Mouse (Mus musculus): ENCODE measurements at regions not wholly inside any gene's neighbourhood (a gene's known extent, or its start where the extent isn't known, plus 50 kb on each side); places are given as distances from the start of the nearest gene placed in this dataset.

DNA sequence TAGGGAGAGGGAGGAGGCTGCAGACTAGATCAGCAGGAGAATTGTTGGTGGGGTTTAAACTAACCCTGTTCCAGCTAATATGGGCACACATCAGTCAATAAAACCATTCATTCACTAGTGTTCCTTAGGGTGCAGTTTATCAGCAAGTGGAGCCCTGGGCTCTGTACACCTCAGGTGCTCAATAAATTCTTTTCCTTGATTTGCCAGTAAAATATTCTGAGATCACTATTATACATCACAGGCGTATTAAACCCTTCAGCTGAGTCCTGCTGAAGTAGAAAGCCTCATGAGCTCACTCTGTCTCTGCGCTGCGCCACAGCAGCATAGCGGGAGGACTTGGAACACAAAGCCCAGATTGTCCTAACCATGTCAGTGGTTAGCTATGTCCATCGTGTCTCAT is 389.3 kb downstream of the Hs3st3b1 start:
- DNase-seq (ENCODE audit: low spot score in 2 of 2), result no peak
- intact Hi-C loops (cut with DNase I), result no loop called here

DNA sequence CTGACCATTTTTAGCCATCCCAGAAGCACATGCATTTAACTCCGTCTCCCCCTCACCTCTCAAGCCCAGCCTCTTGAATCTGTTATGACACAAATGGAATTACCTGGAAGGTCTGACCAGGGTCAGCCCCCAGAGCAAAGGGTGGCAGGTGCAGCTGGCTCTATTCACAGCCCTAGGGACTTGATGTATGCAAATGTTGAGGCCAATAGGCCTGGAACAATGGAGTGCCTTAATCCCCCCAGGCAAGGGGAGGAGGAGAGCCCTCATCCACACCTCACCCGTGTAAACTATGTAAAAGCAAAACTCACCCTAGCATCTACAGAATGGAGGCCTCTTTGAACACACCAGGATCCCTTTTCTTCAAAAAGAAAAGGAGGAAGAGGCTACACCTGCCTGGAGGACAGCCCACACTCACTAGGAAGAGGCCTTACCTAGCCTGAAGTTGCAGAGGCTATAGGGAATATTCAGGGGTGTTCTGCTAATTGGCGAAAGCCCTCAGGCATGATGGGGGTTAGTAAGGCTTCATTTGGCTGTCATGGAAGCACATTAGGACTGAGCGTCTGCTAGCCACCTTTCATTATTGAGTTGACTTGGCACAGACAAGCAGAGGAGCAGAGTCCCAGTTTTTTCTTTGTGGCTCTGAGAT is 388.4 kb downstream of the Hs3st3b1 start:
- no peak for DNase-seq (ENCODE audit: low spot score in 2 of 2)
- intact Hi-C loops (cut with DNase I), result no loop called here

DNA sequence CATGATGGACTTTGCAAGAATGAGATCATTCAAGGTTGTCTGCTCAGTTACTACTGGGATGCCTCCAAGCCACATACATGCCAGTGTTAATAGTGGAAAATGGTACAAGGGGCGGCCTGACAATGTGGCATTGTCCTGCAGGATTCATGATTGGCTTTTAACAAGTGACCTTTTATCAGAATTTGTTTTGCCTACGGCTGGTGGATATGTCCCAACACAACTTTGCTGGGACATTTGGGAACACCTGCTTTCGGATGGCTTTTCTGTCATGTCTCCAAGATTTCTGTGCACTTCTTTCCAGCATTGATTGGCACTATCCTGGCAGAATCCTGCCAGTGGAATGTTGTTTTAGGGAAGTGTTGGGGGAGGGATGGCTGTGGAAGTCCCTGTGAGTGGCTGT is 384.4 kb downstream of the Hs3st3b1 start:
- no peak for DNase-seq (ENCODE audit: low spot score in 2 of 2)
- intact Hi-C loops (cut with DNase I), result no loop called here

DNA sequence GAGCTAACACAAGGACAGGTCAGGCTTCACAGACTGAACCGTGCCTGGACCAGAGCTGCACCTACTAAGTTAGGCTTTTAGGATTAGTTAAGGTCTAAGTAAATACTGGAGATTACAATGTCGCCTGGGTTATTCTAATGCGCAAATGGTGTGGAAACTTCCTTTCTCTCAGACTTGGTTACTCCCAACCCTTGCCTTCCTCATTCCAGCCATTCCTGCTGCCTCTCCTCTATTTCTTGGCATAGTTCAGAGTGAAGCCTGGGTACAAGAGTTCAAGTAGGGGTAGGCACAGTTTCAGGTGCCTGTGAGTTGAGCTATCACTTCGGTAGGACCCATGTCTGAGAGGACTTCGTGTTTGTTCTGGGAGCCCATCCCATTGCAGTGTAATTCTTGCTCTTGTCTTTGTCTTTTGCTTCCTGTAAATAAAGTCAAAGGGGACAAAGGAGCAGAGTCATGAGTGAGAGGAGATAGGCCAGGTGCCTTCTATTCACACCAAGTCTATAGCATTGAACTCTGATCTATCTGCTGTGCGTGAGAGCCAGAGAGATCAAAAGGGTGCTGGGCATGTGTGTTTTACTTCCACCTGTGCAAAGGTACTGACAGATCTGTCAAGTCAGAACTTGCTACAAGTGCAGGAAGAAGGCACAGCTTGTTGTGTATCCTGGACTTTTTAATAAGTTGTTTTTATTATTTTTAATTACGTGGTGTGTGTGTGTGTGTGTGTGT is 378.0 kb downstream of the Hs3st3b1 start:
- intact Hi-C loops (cut with DNase I), result no loop called here
- no peak for DNase-seq (ENCODE audit: low spot score in 2 of 2)

DNA sequence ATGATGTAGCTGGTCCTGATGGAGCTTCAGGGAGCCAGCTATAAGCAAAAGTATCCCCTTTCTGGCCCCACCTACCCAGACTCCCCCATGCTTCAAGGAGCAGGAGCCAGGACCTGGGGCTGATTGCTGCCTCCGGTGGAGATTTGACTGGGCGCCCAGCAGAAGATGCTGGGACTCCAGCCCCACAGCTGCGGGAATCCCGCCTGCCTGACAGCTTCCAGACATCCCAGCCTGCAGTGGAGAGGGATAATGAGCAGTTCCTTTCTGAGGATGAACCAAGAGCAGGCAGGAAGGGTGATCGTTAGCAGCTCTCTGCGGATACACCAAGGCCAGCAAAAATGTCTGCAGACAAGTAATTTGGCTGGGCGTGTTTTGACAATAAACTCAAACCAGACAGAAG is 376.6 kb downstream of the Hs3st3b1 start:
- intact Hi-C loops (cut with DNase I), result no loop called here
- no peak for DNase-seq (ENCODE audit: low spot score in 2 of 2)

DNA sequence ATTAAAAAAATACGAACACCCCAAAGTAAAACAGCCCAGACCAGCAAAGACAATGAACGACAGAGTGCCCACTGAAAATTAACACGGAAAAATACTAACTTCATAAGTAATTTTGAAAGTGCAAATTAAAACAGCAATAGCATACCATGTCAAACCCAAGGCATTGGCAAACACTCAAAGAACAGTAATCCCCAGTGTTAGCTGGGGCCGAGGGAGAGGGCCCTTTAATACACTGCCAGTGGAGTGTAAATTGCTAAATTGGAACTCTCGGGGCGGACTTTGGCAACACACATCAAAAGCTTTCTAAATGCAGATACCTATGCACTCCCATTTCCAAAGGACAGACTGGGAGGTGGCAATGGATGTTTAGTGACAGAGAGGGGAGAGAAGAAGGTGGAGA is 361.6 kb downstream of the Hs3st3b1 start:
- intact Hi-C loops (cut with DNase I), result no loop called here
- DNase-seq (ENCODE audit: low spot score in 2 of 2), result no peak

DNA sequence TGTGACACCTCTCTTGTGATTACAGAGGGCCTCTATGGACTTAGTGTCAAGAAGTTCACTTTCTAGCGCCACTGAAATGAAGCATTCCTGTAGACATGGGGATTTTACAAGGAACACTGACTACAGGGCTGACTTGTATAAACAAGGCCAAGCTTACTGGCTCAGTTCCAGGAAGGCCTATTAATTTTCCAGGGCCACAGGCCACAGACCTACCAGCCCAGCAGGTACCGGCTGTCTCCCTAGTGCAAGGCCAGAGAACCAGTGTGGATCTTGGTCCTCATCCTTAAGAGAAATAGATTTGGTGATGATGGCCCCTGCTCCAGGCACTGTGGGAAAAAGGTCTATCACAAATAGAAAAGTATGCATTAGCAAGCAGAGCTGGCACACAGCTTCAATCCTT is 359.4 kb downstream of the Hs3st3b1 start:
- DNase-seq (ENCODE audit: low spot score in 2 of 2), result no peak
- intact Hi-C loops (cut with DNase I), result no loop called here

DNA sequence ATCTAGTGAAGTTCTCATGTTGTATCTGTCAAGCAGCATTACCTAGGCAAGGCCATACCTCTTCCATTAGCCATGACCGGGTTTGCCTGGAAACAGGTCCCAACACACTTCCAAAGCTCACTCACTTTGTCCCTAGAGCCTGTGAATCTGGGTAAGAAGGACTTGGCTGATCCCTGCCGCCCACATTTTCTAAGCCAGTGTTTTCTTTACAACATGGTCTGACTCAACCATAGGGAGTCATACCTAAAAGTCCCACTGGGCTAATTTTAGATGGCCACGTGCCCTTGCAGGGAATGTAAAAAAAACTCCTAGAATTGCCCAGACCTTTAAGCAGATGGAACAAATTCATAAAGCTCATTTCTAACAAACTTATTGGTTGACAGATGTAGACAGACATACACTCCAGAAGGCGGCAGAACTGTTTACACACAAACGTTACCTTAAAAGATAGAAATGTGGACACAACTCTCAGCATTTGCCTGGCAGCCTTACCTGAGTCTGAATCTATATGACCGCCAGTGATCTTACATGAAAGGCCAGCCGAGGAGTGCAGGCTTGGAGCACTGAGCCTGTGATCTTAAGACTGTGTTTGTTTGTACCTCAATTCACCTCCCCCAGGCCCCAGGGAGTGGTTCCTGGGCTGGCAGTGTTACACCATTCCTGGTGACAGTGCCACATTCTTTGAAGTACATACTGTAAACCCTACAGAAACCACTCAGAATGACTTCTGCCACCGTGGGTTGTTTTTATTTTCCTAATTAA is 356.4 kb downstream of the Hs3st3b1 start:
- intact Hi-C loops (cut with DNase I), result no loop called here
- DNase-seq (ENCODE audit: low spot score in 2 of 2), result peak in 1 of 2 experiments; percentile 43

DNA sequence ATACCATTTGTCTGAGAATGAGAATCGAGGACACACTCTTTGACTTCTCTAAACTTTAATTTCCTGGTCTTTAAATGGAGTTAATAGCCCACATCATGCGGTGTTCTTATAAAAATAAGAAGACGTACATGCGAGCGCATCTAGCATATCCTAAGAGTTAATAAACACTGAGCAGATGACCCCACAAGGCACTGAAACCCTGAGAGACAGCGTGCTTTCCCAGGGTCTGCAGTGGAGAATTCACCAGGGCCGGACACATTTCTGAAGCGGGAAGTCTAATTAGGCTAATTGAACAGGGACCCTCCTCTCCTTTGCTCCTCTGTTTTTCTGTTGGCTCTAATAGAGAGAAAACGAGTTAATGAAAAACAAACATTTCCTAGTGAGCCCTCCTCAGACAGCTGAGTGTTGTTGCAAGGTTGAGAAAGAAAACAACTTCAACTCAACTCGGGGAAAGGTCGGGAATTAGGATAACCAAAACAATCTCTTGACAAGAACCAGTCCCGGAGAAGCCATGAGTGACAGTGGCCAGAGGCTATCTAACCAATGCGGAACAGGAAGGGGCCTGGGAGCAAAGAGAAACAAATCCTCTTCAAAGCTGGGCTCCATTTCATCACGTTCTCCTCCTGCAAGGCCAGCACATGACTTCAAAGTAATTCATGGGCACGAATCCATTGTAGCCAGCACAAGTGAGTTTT is 352.2 kb downstream of the Hs3st3b1 start:
- intact Hi-C loops (cut with DNase I), result no loop called here
- no peak for DNase-seq (ENCODE audit: low spot score in 2 of 2)

DNA sequence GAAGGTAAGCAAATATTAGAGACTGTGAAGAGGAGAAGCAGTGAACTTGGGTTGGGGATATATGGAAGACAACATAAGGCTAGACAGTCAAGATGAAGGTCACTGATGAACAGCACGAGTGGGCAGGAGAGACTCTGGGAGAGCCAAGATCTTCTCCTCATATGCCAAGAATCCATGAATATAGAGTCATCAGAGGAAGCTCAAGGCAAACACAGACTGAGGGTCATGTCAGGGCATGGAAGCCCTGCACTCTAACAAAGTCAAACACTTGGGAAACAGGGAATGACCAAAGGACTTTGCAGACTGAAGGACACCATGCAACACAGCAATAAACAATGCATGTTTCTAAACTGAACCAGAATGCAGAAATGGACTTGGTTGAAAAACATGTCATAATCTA is 351.4 kb downstream of the Hs3st3b1 start:
- intact Hi-C loops (cut with DNase I), result no loop called here

DNA sequence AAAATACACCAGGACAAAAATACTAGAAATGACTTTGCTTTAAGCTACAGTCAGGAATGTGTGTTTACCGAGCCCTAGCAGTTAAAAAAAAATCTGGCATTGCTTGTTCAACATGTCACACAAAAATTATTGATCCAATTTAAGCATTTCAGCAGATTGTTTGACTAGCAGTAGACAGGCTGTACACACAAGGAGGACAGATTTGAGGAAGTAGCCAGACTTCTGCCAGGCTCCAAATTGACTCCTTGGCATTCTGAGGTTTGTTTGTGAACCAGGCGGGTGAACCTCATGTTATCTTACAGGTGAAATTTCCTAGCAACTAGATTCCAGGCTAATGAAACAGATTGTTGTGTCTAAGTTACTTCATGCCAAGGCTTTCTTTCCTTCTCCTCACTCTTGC is 348.8 kb downstream of the Hs3st3b1 start:
- no peak for DNase-seq (ENCODE audit: low spot score in 2 of 2)
- intact Hi-C loops (cut with DNase I), result no loop called here

More for the DNA sequence above, 351.4 kb downstream of the Hs3st3b1 start:
- no peak for DNase-seq (ENCODE audit: low spot score in 2 of 2)

DNA sequence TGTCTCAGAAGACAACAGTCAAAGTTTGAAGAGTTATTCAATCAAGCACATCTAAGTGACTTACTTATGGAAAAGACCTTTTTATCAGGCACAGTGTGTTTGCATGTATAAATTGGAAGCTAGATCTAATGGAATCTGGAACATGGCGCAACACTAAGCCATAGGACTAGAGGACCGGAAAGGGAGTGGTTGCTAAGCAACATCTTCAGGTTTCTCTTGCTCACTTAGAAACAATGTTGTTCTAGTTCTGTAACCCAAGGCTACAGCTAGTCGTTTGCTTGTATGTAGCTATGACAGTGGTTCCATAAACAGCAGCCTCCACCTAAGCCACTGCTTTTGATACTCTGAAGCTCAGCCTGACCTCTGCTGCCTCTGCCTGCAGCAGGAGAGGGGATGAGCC is 338.8 kb downstream of the Hs3st3b1 start:
- no peak for DNase-seq (ENCODE audit: low spot score in 2 of 2)
- intact Hi-C loops (cut with DNase I), result no loop called here

DNA sequence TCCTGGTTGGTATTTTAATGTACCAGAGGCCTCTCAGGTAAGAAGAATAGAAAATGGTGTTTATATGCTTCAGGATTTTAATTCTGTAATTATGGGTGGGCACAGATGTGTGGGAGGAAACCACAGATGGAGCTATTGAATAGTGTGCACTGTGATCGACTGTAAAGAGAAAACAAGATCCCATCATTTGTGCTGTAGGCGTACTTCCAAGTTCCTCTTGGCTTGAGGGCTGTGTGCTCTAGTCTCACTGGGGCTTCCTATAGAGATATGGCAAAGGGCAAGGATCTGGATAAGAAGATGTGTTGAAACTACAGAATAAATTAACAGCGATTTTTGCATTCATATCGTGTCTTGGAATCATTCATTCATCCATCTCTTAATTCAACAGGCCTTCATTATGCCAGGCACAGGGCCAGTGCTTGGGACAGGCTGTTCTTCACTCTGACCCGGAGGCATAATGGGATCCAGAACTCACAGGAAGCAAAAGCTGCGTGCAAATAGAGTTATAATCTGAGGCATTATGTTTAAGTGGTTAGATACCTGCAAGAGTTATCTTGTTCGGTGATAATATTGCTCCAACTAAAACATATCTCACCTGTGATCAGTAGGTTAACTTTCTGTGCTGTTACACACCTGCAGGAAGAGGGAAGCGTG is 336.7 kb downstream of the Hs3st3b1 start:
- intact Hi-C loops (cut with DNase I), result no loop called here
- no peak for DNase-seq (ENCODE audit: low spot score in 2 of 2)

DNA sequence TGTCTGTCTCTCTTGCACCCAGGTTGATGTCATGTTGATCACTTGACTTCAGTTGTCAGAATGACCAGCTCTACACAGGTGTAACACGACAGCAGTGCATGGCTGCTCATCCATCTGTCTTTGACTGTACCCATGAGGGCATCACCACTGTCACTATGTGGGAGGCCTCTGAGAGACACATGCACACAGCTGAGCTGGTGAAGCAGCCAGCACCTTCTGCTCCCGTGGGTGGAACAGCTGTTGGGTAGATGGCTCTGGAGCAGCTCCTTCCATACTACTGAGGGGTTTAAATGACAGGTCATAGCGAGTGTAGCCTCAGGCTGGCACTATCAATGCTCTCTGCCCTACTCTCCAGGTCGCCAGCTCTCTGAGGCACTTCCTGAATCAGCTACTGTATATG is 301.9 kb downstream of the Hs3st3b1 start:
- intact Hi-C loops (cut with DNase I), result no loop called here
- DNase-seq (ENCODE audit: low spot score in 2 of 2), result no peak

DNA sequence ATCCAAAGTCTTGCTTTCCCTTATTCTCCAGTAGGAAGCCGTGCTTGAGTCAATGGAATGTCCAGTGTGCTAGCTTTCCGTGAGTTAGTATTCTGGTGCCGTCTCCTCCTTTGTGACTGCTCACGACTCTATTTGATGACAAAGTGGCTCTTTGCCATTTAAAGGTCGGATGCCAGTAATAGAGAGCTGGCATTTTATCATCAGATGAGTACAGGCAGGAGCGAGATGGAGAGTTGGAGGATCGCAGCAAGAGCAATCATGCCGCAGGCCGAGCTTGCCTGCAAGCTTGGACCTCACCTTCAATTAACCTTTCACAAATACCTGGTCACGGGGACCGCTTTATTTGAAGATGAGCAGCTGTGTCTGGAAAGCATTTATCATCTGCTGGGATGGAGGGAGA is 291.8 kb downstream of the Hs3st3b1 start:
- DNase-seq (ENCODE audit: low spot score in 2 of 2), result no peak
- intact Hi-C loops (cut with DNase I), result no loop called here

DNA sequence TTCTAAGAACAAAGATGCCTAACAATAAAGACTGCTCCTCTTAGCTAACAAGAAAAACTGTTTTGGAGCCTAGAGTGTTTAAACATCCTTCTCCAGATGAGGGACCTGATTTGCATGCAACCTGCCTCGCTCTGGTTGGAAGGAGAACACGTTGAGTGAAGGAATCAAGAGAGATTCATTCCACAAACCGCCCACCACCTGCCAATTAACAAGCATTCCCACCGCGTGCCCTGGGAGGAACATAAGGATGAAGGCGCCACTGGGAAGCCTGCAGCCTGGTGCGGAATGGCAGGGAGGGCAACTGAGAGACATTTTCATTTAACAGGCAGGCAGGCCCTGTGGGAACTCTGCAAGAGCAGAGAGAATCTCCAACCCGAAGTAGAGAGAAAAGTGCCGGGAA is 265.0 kb downstream of the Hs3st3b1 start:
- intact Hi-C loops (cut with DNase I), result no loop called here
- peak; percentile 15 to 17 for DNase-seq (ENCODE audit: low spot score in 2 of 2)

DNA sequence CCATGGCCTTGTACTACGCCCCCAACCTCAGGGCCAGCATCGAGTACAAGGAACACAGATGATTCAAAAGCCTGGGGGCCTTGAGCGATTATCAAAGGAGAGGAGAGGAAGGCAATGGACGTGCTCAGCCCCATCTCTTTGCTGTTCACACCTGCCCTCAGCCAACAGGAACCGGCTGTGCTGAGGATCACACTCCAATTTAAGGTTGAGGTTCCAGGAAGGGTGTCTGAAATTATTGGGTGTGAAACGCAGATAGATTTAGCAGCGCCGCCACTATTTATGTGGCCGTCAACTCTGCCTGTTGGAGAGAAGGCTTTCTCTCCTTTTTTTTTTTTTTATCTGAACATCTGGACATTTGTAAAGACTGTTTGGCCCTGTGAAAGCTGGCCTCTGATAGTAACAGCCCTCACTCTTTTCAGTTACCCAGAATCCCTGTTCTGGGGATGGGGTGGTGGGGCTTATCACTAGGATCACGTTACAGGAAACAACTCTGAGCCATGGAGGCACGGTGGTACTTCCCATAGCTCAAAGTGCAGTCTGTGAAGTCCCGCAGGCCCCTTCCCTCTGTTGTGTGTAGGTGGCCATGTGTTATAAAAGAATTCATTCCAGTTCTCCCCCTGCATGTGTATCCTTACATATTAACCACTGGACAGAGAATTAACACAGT is 256.7 kb downstream of the Hs3st3b1 start:
- intact Hi-C loops (cut with DNase I), result no loop called here
- DNase-seq (ENCODE audit: low spot score in 2 of 2), result no peak

DNA sequence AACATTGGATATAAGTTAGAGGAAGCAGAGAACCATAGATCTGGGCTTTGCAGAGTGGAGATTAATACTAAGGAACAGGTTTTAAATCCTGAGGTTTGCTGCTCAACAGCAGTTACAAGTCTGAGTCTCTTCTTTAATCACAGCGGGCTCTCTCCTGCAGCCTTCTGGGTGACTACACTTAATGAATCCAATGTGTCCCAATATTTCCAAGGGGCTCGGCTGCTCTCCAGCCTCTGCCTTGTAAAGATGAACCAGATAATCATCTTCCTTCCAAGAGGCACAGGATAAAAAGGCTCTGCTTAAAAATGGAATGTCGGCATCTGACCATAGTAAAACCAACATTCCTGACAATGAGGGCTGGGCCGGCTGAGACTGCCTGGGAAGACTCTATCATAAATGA is 251.6 kb downstream of the Hs3st3b1 start:
- intact Hi-C loops (cut with DNase I), result no loop called here
- no peak for DNase-seq (ENCODE audit: low spot score in 2 of 2)

DNA sequence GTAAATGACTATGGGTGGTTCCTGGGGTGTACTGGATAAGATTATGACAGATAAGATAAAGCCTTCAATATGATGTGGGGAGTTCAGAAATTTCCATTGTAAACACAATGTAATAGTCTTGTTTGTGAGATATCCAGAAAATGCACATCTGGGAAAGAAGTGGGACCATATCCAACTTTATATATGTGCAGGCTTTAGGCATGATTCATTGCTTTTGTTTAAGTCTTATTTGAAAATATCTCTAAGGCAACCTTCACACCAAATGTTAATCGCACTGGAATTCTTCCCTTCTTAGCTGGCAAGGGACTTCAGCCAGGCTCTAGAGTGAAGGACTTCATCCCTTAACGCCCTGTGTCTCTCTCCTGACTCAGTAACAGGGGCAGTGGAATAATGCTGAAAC is 250.3 kb downstream of the Hs3st3b1 start:
- DNase-seq (ENCODE audit: low spot score in 2 of 2), result no peak
- intact Hi-C loops (cut with DNase I), result no loop called here

Data from left cerebral cortex, postnatal 14 days (tissue).